Mouse (Mus musculus): ENCODE results near the gene Krt7. TPM values are rescaled to one million over a fixed set of nuclear protein-coding genes. Genes with fewer than 3 reads are reported as not detected.

The Krt7 gene
- polyA plus RNA-seq, 1 experiment from 2014 or later, result 13.7 TPM

- peaks cover 36% of the 10 kb centered on the region for H3K27me3 ChIP-seq (ENCODE audit: control insufficient read depth, insufficient read depth, low read length)
- no peak overlapping the region for H3K4me3 ChIP-seq (ENCODE audit: control insufficient read depth in 1 of 2, insufficient read depth in 1 of 2, low read depth in 1 of 2, low read length in 2 of 2)
- ATAC-seq (ENCODE audit: insufficient number of reproducible peaks, insufficient read depth, low FRiP score, low read depth), result no peak
- H3K4me2 ChIP-seq (ENCODE audit: low read length), result no peak overlapping the region
- H3K36me3 ChIP-seq (ENCODE audit: control insufficient read depth, insufficient read depth, low read length), result no peaks in the 10 kb centered on the region
- H3K9me3 ChIP-seq (ENCODE audit: control insufficient read depth, low read length), result no peaks in the 10 kb centered on the region
- peaks cover 6% of the 10 kb centered on the region in 2 experiments; a peak in 3 of 4 replicates for H3K4me1 ChIP-seq (ENCODE audit: control insufficient read depth in 2 of 2, insufficient read depth in 2 of 2, low read length in 2 of 2)
- no peak overlapping the region for H3K27ac ChIP-seq (replicated peaks in 1 of 2; ENCODE audit: control insufficient read depth in 1 of 2, insufficient read depth in 1 of 2, low read depth in 2 of 2, low read length in 2 of 2)
- 38% methylated on average over 11 of the region's 11 CpGs for WGBS
- no peak overlapping the region for H3K9ac ChIP-seq (ENCODE audit: low read length)
Observed at GRCm38 (mm10) chr15:101414807-101415565, 4.1 kb downstream of the Krt7 start.

- no peak for ATAC-seq (ENCODE audit: insufficient number of reproducible peaks, insufficient read depth, low FRiP score, low read depth)
- no peak overlapping the region for H3K27ac ChIP-seq (replicated peaks in 1 of 2; ENCODE audit: control insufficient read depth in 1 of 2, insufficient read depth in 1 of 2, low read depth in 2 of 2, low read length in 2 of 2)
- H3K4me1 ChIP-seq (ENCODE audit: control insufficient read depth in 2 of 2, insufficient read depth in 2 of 2, low read length in 2 of 2), result no peaks in the 10 kb centered on the region
- no peaks in the 10 kb centered on the region for H3K36me3 ChIP-seq (ENCODE audit: control insufficient read depth, insufficient read depth, low read length)
- no peaks in the 10 kb centered on the region for H3K9me3 ChIP-seq (ENCODE audit: control insufficient read depth, low read length)
- WGBS, result 76% methylated on average over 4 of the region's 4 CpGs
- H3K9ac ChIP-seq (ENCODE audit: low read length), result no peak overlapping the region
- no peak overlapping the region for H3K4me2 ChIP-seq (ENCODE audit: low read length)
- H3K4me3 ChIP-seq (ENCODE audit: control insufficient read depth in 1 of 2, insufficient read depth in 1 of 2, low read depth in 1 of 2, low read length in 2 of 2), result no peak overlapping the region
- peaks cover 11% of the 10 kb centered on the region for H3K27me3 ChIP-seq (ENCODE audit: control insufficient read depth, insufficient read depth, low read length)
Observed at GRCm38 (mm10) chr15:101418950-101419349, 8.1 kb downstream of the Krt7 start.

GRCm38 (mm10) chr15:101420903-101421302 lies 10.1 kb downstream of the Krt7 start:
- WGBS, result 30% methylated on average over 4 of the region's 6 CpGs
- peaks cover 0 to 3% of the 10 kb centered on the region in 2 experiments; a peak in 1 of 4 replicates for H3K4me1 ChIP-seq (ENCODE audit: control insufficient read depth in 2 of 2, insufficient read depth in 2 of 2, low read length in 2 of 2)
- H3K4me3 ChIP-seq (ENCODE audit: control insufficient read depth in 1 of 2, insufficient read depth in 1 of 2, low read depth in 1 of 2, low read length in 2 of 2), result no peak overlapping the region
- no peaks in the 10 kb centered on the region for H3K9me3 ChIP-seq (ENCODE audit: control insufficient read depth, low read length)
- H3K27ac ChIP-seq (replicated peaks in 1 of 2; ENCODE audit: control insufficient read depth in 1 of 2, insufficient read depth in 1 of 2, low read depth in 2 of 2, low read length in 2 of 2), result no peak overlapping the region
- no peak for ATAC-seq (ENCODE audit: insufficient number of reproducible peaks, insufficient read depth, low FRiP score, low read depth)
- H3K4me2 ChIP-seq (ENCODE audit: low read length), result no peak overlapping the region
- H3K27me3 ChIP-seq (ENCODE audit: control insufficient read depth, insufficient read depth, low read length), result no peaks in the 10 kb centered on the region; the same call in 1 of the 2 replicates
- no peak overlapping the region for H3K9ac ChIP-seq (ENCODE audit: low read length)
- no peaks in the 10 kb centered on the region for H3K36me3 ChIP-seq (ENCODE audit: control insufficient read depth, insufficient read depth, low read length)

DNA sequence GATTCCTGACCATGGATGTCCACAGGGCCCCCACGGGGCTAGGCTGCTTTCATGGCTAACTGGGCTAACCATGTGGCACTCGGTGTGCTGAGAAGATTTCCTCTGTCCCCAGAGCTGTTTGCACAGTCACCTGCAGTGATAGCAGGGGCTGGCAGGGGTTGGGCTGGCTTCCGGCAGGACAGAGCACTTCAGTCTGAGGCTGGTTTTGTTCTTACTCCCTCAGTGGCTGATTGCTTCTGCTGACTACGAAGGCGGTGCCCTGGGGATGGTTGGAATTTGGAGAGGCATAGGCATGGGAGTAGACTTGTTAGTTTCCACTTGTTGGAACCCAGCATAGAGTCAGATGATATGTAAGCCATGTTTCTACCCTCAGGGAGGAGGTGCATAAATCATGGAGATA lies 14.1 kb downstream of the Krt7 start:
- H3K27ac ChIP-seq (replicated peaks in 1 of 2; ENCODE audit: control insufficient read depth in 1 of 2, insufficient read depth in 1 of 2, low read depth in 2 of 2, low read length in 2 of 2), result no peak overlapping the region
- H3K36me3 ChIP-seq (ENCODE audit: control insufficient read depth, insufficient read depth, low read length), result no peaks in the 10 kb centered on the region
- peaks cover 0 to 3% of the 10 kb centered on the region in 2 experiments; a peak in 1 of 4 replicates for H3K4me1 ChIP-seq (ENCODE audit: control insufficient read depth in 2 of 2, insufficient read depth in 2 of 2, low read length in 2 of 2)
- no peak for ATAC-seq (ENCODE audit: insufficient number of reproducible peaks, insufficient read depth, low FRiP score, low read depth)
- H3K4me3 ChIP-seq (ENCODE audit: control insufficient read depth in 1 of 2, insufficient read depth in 1 of 2, low read depth in 1 of 2, low read length in 2 of 2), result no peak overlapping the region
- H3K27me3 ChIP-seq (ENCODE audit: control insufficient read depth, insufficient read depth, low read length), result no peaks in the 10 kb centered on the region; the same call in 1 of the 2 replicates
- no peak overlapping the region for H3K9ac ChIP-seq (ENCODE audit: low read length)
- WGBS, result 13% methylated on average over 5 of the region's 5 CpGs
- no peaks in the 10 kb centered on the region for H3K9me3 ChIP-seq (ENCODE audit: control insufficient read depth, low read length)
- no peak overlapping the region for H3K4me2 ChIP-seq (ENCODE audit: low read length)

DNA sequence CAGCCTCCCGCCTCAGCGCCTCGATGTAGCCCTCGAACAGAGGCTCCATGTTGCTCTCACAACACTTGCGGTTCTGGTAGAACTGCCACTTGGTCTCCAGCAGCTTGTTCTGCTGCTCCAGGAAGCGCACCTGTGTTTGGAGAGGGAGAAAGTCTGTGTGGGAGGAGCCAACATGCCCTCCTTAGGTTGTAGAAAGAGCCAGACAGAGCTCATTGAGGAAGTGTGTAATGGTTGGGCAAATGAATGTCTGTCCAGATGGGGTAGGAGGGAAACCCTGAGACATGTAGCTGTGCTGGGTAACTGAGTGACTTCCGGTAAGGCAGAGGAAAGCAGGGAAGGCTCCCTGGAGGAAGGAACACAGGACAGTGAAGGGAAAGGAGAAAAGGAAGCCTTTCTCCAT lies 25.8 kb downstream of the Krt7 start:
- no peak for ATAC-seq (ENCODE audit: insufficient number of reproducible peaks, insufficient read depth, low FRiP score, low read depth)
- Histone ChIP-seq H3K27ac (replicated peaks in 1 of 2; ENCODE audit: control insufficient read depth in 1 of 2, insufficient read depth in 1 of 2, low read depth in 2 of 2, low read length in 2 of 2) (no peak overlapping the region), H3K27me3 (ENCODE audit: control insufficient read depth, insufficient read depth, low read length) (peaks cover 38% of the 10 kb centered on the region), H3K9ac (ENCODE audit: low read length) (no peak overlapping the region), H3K36me3 (ENCODE audit: control insufficient read depth, insufficient read depth, low read length) (no peaks in the 10 kb centered on the region), H3K9me3 (ENCODE audit: control insufficient read depth, low read length) (no peaks in the 10 kb centered on the region), H3K4me2 (ENCODE audit: low read length) (no peak overlapping the region), H3K4me1 (ENCODE audit: control insufficient read depth in 2 of 2, insufficient read depth in 2 of 2, low read length in 2 of 2) (peaks cover 2 to 3% of the 10 kb centered on the region in 2 experiments; a peak in 2 of 4 replicates), H3K4me3 (ENCODE audit: control insufficient read depth in 1 of 2, insufficient read depth in 1 of 2, low read depth in 1 of 2, low read length in 2 of 2) (no peak overlapping the region)
- WGBS, result 83% methylated on average over 7 of the region's 7 CpGs

GRCm38 (mm10) chr15:101438555-101438954 lies 27.7 kb downstream of the Krt7 start, which contains the start of gene Krt87:
Krt87 (minus strand) TSS chr15:101438804.
- Histone ChIP-seq H3K4me1 (ENCODE audit: control insufficient read depth in 2 of 2, insufficient read depth in 2 of 2, low read length in 2 of 2) (peaks cover 2 to 3% of the 10 kb centered on the region in 2 experiments; a peak in 2 of 4 replicates), H3K4me2 (ENCODE audit: low read length) (peak within 1 kb of the TSS; percentile 38), H3K9me3 (ENCODE audit: control insufficient read depth, low read length) (no peaks in the 10 kb centered on the region), H3K27ac (replicated peaks in 1 of 2; ENCODE audit: control insufficient read depth in 1 of 2, insufficient read depth in 1 of 2, low read depth in 2 of 2, low read length in 2 of 2) (no peak within 1 kb of the TSS), H3K27me3 (ENCODE audit: control insufficient read depth, insufficient read depth, low read length) (peaks cover 38% of the 10 kb centered on the region), H3K9ac (ENCODE audit: low read length) (no peak within 1 kb of the TSS), H3K4me3 (ENCODE audit: control insufficient read depth in 1 of 2, insufficient read depth in 1 of 2, low read depth in 1 of 2, low read length in 2 of 2) (peak within 1 kb of the TSS in 1 of 2 experiments; percentile 16; a peak in 2 of 4 replicates), H3K36me3 (ENCODE audit: control insufficient read depth, insufficient read depth, low read length) (no peaks in the 10 kb centered on the region)
- WGBS, result 3% methylated on average over 34 of the region's 34 CpGs
- ATAC-seq (ENCODE audit: insufficient number of reproducible peaks, insufficient read depth, low FRiP score, low read depth), result no peak

- 71% methylated on average over 4 of the region's 4 CpGs for WGBS
- Histone ChIP-seq H3K4me2 (ENCODE audit: low read length) (no peak overlapping the region), H3K9ac (ENCODE audit: low read length) (no peak overlapping the region), H3K9me3 (ENCODE audit: control insufficient read depth, low read length) (no peaks in the 10 kb centered on the region), H3K27me3 (ENCODE audit: control insufficient read depth, insufficient read depth, low read length) (peaks cover 38% of the 10 kb centered on the region), H3K4me3 (ENCODE audit: control insufficient read depth in 1 of 2, insufficient read depth in 1 of 2, low read depth in 1 of 2, low read length in 2 of 2) (no peak overlapping the region), H3K4me1 (ENCODE audit: control insufficient read depth in 2 of 2, insufficient read depth in 2 of 2, low read length in 2 of 2) (peaks cover 2 to 3% of the 10 kb centered on the region in 2 experiments; a peak in 2 of 4 replicates), H3K27ac (replicated peaks in 1 of 2; ENCODE audit: control insufficient read depth in 1 of 2, insufficient read depth in 1 of 2, low read depth in 2 of 2, low read length in 2 of 2) (no peak overlapping the region), H3K36me3 (ENCODE audit: control insufficient read depth, insufficient read depth, low read length) (no peaks in the 10 kb centered on the region)
- no peak for ATAC-seq (ENCODE audit: insufficient number of reproducible peaks, insufficient read depth, low FRiP score, low read depth)
Observed at GRCm38 (mm10) chr15:101440837-101441236, 30.0 kb downstream of the Krt7 start.
